Mouse (Mus musculus) intestine, embryonic 16.5 days (tissue): ENCODE measurements around the gene Lef1. TPM values are rescaled to one million over a fixed set of nuclear protein-coding genes. Genes with fewer than 3 reads are reported as not detected.

Source experiments
- ATAC-seq: fragments of 200-750 bp; cut with Nextera tagmentation; 2 replicates; pipeline ENCODE4 v1.8.0; 2017; ENCODE audit warnings: moderate TSS enrichment, moderate library complexity
- H3K27ac ChIP-seq: fragments of 300-500 bp; sonication (generic); 2 replicates; pipeline ENCODE4 v1.5.1; 2014; ENCODE audit warnings: mild to moderate bottlenecking, low read length
- H3K27me3 ChIP-seq: fragments of 300-500 bp; sonication (generic); replicated peaks from 2 replicates; pipeline ENCODE4 v1.6.1; 2014; ENCODE audit warnings: low read length, control low read depth, mixed read lengths; ENCODE audit not compliant: control insufficient read depth, insufficient read depth
- H3K36me3 ChIP-seq: fragments of 300-500 bp; sonication (generic); 2 replicates; pipeline ENCODE4 v1.6.1; 2014; ENCODE audit warnings: low read length, control low read depth; ENCODE audit not compliant: control insufficient read depth, insufficient read depth
- H3K4me1 ChIP-seq: fragments of 300-500 bp; sonication (generic); 2 replicates; pipeline ENCODE4 v1.6.1; 2014; ENCODE audit warnings: low read length, control low read depth, mixed read lengths; ENCODE audit not compliant: control insufficient read depth, insufficient read depth
- H3K4me2 ChIP-seq: fragments of 300-500 bp; sonication (generic); 2 replicates; pipeline ENCODE4 v1.6.1; 2014; ENCODE audit warnings: low read depth, low read length, control low read depth
- H3K4me3 ChIP-seq: fragments of 300-500 bp; sonication (generic); 2 replicates; pipeline ENCODE4 v1.5.1; 2014; ENCODE audit warnings: mild to moderate bottlenecking, low read length
- H3K9ac ChIP-seq: fragments of 300-500 bp; sonication (generic); 2 replicates; pipeline ENCODE4 v1.6.1; 2014; ENCODE audit warnings: low read depth, low read length
- H3K9me3 ChIP-seq: fragments of 300-500 bp; sonication (generic); 2 replicates; pipeline ENCODE4 v1.6.1; 2016; ENCODE audit warnings: low read length, control low read depth; ENCODE audit not compliant: control insufficient read depth
- WGBS: fragments of 180-500 bp; shearing (Covaris S2); extraction: QIAGEN DNeasy Blood & Tissue Kit; methylation state at CpG from one replicate; pipeline ENCODE4 v1.1.7; 2014; 5-methylcytosine and 5-hydroxymethylcytosine counted together
- polyA plus RNA-seq: library from polyadenylated mRNA; unstranded; fragments of >200 nt; fragmentation: Nextera tagmentation; extraction: Ambion mirVana; gene quantifications from 2 replicates; pipeline ENCODE4 v1.2.1, GENCODE M21; 2015

Lef1 gene
- polyA plus RNA-seq, 1 experiment from 2014 or later: 0.31 TPM

- Histone ChIP-seq H3K4me1 (no peaks in the 10 kb centered on the region), H3K4me2 (no peak overlapping the region), H3K27me3 (no peaks in the 10 kb centered on the region), H3K27ac (no peak overlapping the region), H3K36me3 (peaks cover 15% of the 10 kb centered on the region), H3K4me3 (no peak overlapping the region), H3K9ac (no peak overlapping the region), H3K9me3 (peaks cover 7% of the 10 kb centered on the region; the same call in 1 of the 2 replicates)
- no peak for ATAC-seq
- WGBS: 90% methylated on average over 9 of the region's 9 CpGs
Measured at GRCm38 (mm10) chr3:131259392-131259965, 149.2 kb downstream of the Lef1 start.

GRCm38 (mm10) chr3:131260418-131260817, 150.1 kb downstream of the Lef1 start:
- Histone ChIP-seq H3K9me3 (peaks cover 7% of the 10 kb centered on the region; the same call in 1 of the 2 replicates), H3K4me1 (no peaks in the 10 kb centered on the region), H3K27me3 (no peaks in the 10 kb centered on the region), H3K4me3 (no peak overlapping the region), H3K27ac (no peak overlapping the region), H3K4me2 (no peak overlapping the region), H3K9ac (no peak overlapping the region), H3K36me3 (peaks cover 14% of the 10 kb centered on the region)
- no peak for ATAC-seq
- 92% methylated on average over 6 of the region's 6 CpGs for whole genome bisulfite sequencing

- Histone ChIP-seq H3K4me3 (no peak overlapping the region), H3K9ac (no peak overlapping the region), H3K9me3 (peaks cover 7% of the 10 kb centered on the region; the same call in 1 of the 2 replicates), H3K27ac (peak overlapping the region; percentile 43; the same call in 1 of the 2 replicates), H3K4me2 (no peak overlapping the region), H3K36me3 (peaks cover 17% of the 10 kb centered on the region), H3K27me3 (no peaks in the 10 kb centered on the region), H3K4me1 (peaks cover 8% of the 10 kb centered on the region; the same call in 1 of the 2 replicates)
- ATAC-seq: peak; percentile 79
- WGBS: 58% methylated on average over 15 of the region's 15 CpGs
Measured at GRCm38 (mm10) chr3:131263766-131264486, 153.7 kb downstream of the Lef1 start.

GRCm38 (mm10) chr3:131265516-131265915, 155.2 kb downstream of the Lef1 start:
- Histone ChIP-seq H3K27me3 (no peaks in the 10 kb centered on the region), H3K4me3 (no peak overlapping the region), H3K36me3 (peaks cover 14% of the 10 kb centered on the region), H3K4me1 (peaks cover 8% of the 10 kb centered on the region; the same call in 1 of the 2 replicates), H3K9ac (no peak overlapping the region), H3K9me3 (peaks cover 6% of the 10 kb centered on the region; the same call in 1 of the 2 replicates), H3K27ac (no peak overlapping the region), H3K4me2 (no peak overlapping the region)
- ATAC-seq: no peak
- WGBS: 86% methylated on average over 8 of the region's 8 CpGs

GRCm38 (mm10) chr3:131266366-131267050, 156.2 kb downstream of the Lef1 start:
- H3K27me3 ChIP-seq: no peaks in the 10 kb centered on the region
- peaks cover 11% of the 10 kb centered on the region; the same call in 1 of the 2 replicates for H3K4me1 ChIP-seq
- WGBS: 76% methylated on average over 3 of the region's 3 CpGs
- H3K36me3 ChIP-seq: peaks cover 9% of the 10 kb centered on the region
- no peak overlapping the region for H3K9ac ChIP-seq
- H3K4me2 ChIP-seq: no peak overlapping the region
- ATAC-seq: no peak
- H3K9me3 ChIP-seq: no peaks in the 10 kb centered on the region
- no peak overlapping the region for H3K4me3 ChIP-seq
- no peak overlapping the region for H3K27ac ChIP-seq

GRCm38 (mm10) chr3:131270381-131270780, 160.1 kb downstream of the Lef1 start:
- Histone ChIP-seq H3K27ac (no peak overlapping the region), H3K9me3 (no peaks in the 10 kb centered on the region), H3K4me3 (peak overlapping the region; percentile 87), H3K36me3 (peaks cover 3% of the 10 kb centered on the region), H3K9ac (no peak overlapping the region; the same call in 1 of the 2 replicates), H3K4me2 (peak overlapping the region; percentile 66), H3K27me3 (no peaks in the 10 kb centered on the region), H3K4me1 (peaks cover 11% of the 10 kb centered on the region; the same call in 1 of the 2 replicates)
- 55% methylated on average over 6 of the region's 6 CpGs for WGBS
- ATAC-seq: no peak

- peak; percentile 71 for ATAC-seq
- no peaks in the 10 kb centered on the region for H3K9me3 ChIP-seq
- peak overlapping the region; percentile 93 for H3K27ac ChIP-seq
- H3K4me1 ChIP-seq: peaks cover 11% of the 10 kb centered on the region; the same call in 1 of the 2 replicates
- peak overlapping the region; percentile 87 for H3K4me3 ChIP-seq
- H3K27me3 ChIP-seq: no peaks in the 10 kb centered on the region
- WGBS: 5% methylated on average over 8 of the region's 8 CpGs
- peak overlapping the region; percentile 84 for H3K9ac ChIP-seq
- H3K36me3 ChIP-seq: no peaks in the 10 kb centered on the region; the same call in none of the 2 replicates
- peak overlapping the region; percentile 66 for H3K4me2 ChIP-seq
Measured at GRCm38 (mm10) chr3:131271157-131271556, 160.9 kb downstream of the Lef1 start.

GRCm38 (mm10) chr3:131271559-131272373, 161.5 kb downstream of the Lef1 start, which contains the start of gene Hadh:
Gene Hadh (minus strand): TSS chr3:131272101.
- Histone ChIP-seq H3K36me3 (no peaks in the 10 kb centered on the region; the same call in none of the 2 replicates), H3K4me2 (peak within 1 kb of the TSS; percentile 66), H3K9ac (peak within 1 kb of the TSS; percentile 84), H3K4me3 (peak within 1 kb of the TSS; percentile 87), H3K9me3 (no peaks in the 10 kb centered on the region), H3K27me3 (no peaks in the 10 kb centered on the region), H3K27ac (peak within 1 kb of the TSS; percentile 93), H3K4me1 (peaks cover 11% of the 10 kb centered on the region; the same call in 1 of the 2 replicates)
- WGBS: under 1% methylated on average over 53 of the region's 54 CpGs
- ATAC-seq: peak; percentile 88
